Comparison of ENCODE assay signal across 8 mouse cellular contexts in the genomic region with DNA sequence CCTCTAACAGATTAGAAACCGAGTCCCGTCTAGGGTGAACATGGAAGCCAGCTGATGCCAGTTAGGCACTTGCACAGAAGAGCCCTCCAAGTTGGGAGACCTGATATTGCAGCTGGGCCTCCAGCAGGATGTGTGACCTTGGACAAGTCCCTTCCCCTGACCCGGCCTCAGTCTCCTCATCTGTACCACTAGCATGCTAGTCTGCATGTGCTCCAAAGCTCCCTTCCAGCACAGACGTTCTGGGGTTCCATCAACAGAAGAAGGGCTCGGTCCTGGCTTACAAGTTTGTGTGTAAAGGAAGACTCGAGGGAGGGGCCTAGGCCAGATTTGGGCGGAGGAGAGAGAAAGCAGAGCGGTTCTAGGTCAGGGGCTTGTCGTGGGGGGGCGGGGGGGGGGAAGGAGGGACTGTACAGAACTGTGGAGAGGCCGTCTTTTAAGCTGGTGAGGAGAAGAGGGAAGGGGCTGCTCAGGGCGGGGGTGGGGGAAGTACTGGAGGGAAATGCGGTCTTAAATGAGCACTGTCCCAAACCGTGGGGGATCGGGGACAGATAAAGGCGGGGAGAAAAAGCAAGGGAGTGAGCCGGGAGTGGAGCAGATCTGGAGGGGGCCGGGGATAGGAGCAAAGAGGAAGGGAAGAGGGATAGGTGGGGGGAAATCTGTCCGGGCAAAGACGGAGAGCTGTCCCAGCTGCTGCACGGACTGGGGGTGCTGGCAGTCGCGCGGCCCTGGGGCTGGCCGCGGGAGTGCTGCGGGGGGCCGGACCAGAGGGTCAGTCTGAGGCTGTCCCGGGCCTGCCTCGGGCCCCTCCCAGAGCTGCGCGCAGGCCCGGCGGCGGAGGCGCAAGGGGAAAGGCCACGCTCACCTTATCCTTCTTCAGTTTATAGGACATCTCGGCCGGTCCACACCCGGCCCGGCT. TPM values are rescaled to one million over a fixed set of nuclear protein-coding genes. Genes with fewer than 3 reads are reported as not detected.
A peak's percentile ranks its signal among the peaks of the same experiment; 100 is the strongest.
DNase-seq lines count a peak whose midpoint lies in the region; ATAC-seq and TF ChIP-seq lines count a peak whose summit lies in the region.

No protein-coding gene starts in this region.

- no peak for DNase-seq in kidney, postnatal 14 days
- peak; percentile 58 for DNase-seq in R1 (ENCODE audit: low read depth, low spot score)
- no peak for DNase-seq in liver, embryonic 14.5 days (ENCODE audit: low read depth in 3 of 3, low spot score in 3 of 3)
- no peak for DNase-seq in adrenal gland, postnatal 4 days (ENCODE audit: low spot score in 2 of 2)
- no peak for DNase-seq in urinary bladder, postnatal 4 days (ENCODE audit: low spot score in 2 of 2)

- TF ChIP-seq CTCF in liver, embryonic 14.5 days (IDR thresholded peaks at IDR 0.05; ENCODE audit: low read depth), result no peak

- 5% methylated on average over 39 of the region's 41 CpGs for WGBS in kidney, embryonic 15.5 days
- WGBS in forebrain, embryonic 16.5 days, result 5% methylated on average over 37 of the region's 41 CpGs
- 3% methylated on average over 40 of the region's 41 CpGs for WGBS in liver, embryonic 14.5 days (ENCODE audit: insufficient replicate concordance)
- 2% methylated on average over 40 of the region's 41 CpGs for WGBS in stomach, embryonic 16.5 days

- peaks cover 40% of the 10 kb centered on the region for H3K4me1 ChIP-seq in kidney, embryonic 15.5 days
- H3K4me1 ChIP-seq in forebrain, embryonic 16.5 days (replicated peaks; ENCODE audit: control insufficient read depth, insufficient read depth, low read length), result peaks cover 29% of the 10 kb centered on the region
- H3K4me1 ChIP-seq in liver, embryonic 14.5 days (replicated peaks; ENCODE audit: control insufficient read depth in 2 of 2, insufficient read depth in 2 of 2, low read length in 1 of 2), result peaks cover 4 to 23% of the 10 kb centered on the region in 2 experiments
- H3K4me1 ChIP-seq in stomach, embryonic 16.5 days (ENCODE audit: control insufficient read depth, insufficient read depth, low read length), result peaks cover 37% of the 10 kb centered on the region

- H3K36me3 ChIP-seq in kidney, embryonic 15.5 days, result peaks cover 15% of the 10 kb centered on the region
- no peaks in the 10 kb centered on the region for H3K36me3 ChIP-seq in forebrain, embryonic 16.5 days (ENCODE audit: control insufficient read depth, insufficient read depth)
- H3K36me3 ChIP-seq in liver, embryonic 14.5 days (replicated peaks; ENCODE audit: control insufficient read depth, insufficient read depth, low read depth), result no peaks in the 10 kb centered on the region
- H3K36me3 ChIP-seq in stomach, embryonic 16.5 days (ENCODE audit: control insufficient read depth, insufficient read depth, low read length), result peaks cover 4% of the 10 kb centered on the region; the same call in 1 of the 2 replicates

- peak overlapping the region; percentile 93 for H3K4me3 ChIP-seq in kidney, embryonic 15.5 days (replicated peaks)
- peak overlapping the region; percentile 92 for H3K4me3 ChIP-seq in forebrain, embryonic 16.5 days (replicated peaks; ENCODE audit: low read length)
- H3K4me3 ChIP-seq in liver, embryonic 14.5 days (ENCODE audit: insufficient read depth in 1 of 2, low read depth in 2 of 2, low read length in 2 of 2), result peak overlapping the region; percentile 82 to 94
- peak overlapping the region; percentile 86 for H3K4me3 ChIP-seq in stomach, embryonic 16.5 days (replicated peaks; ENCODE audit: low read length)

- H3K4me2 ChIP-seq in kidney, embryonic 15.5 days, result peak overlapping the region; percentile 78
- H3K4me2 ChIP-seq in forebrain, embryonic 16.5 days (ENCODE audit: low read length), result peak overlapping the region; percentile 74
- peak overlapping the region; percentile 73 for H3K4me2 ChIP-seq in liver, embryonic 14.5 days (ENCODE audit: low read depth)
- H3K4me2 ChIP-seq in stomach, embryonic 16.5 days (ENCODE audit: low read depth, low read length), result peak overlapping the region; percentile 66

- ATAC-seq in kidney, embryonic 15.5 days (replicated peaks; ENCODE audit: low FRiP score), result peak; percentile 89
- peak; percentile 60 for ATAC-seq in forebrain, embryonic 16.5 days
- ATAC-seq in liver, embryonic 14.5 days (ENCODE audit: insufficient read depth), result peak; percentile 65; the same call in 1 of the 2 replicates
- ATAC-seq in stomach, embryonic 16.5 days (ENCODE audit: insufficient read depth, low FRiP score), result peak; percentile 83

- H3K27ac ChIP-seq in kidney, embryonic 15.5 days, result peak overlapping the region; percentile 98
- peak overlapping the region; percentile 88 for H3K27ac ChIP-seq in forebrain, embryonic 16.5 days (ENCODE audit: low read length)
- peak overlapping the region; percentile 57 for H3K27ac ChIP-seq in liver, embryonic 14.5 days
- peak overlapping the region; percentile 96 for H3K27ac ChIP-seq in stomach, embryonic 16.5 days (ENCODE audit: low read length)

- H3K9ac ChIP-seq in kidney, embryonic 15.5 days, result peak overlapping the region; percentile 94
- H3K9ac ChIP-seq in forebrain, embryonic 16.5 days (replicated peaks; ENCODE audit: low read depth, low read length), result peak overlapping the region; percentile 95
- peak overlapping the region; percentile 83 for H3K9ac ChIP-seq in liver, embryonic 14.5 days (replicated peaks)
- H3K9ac ChIP-seq in stomach, embryonic 16.5 days (ENCODE audit: low read length), result peak overlapping the region; percentile 90

- no peaks in the 10 kb centered on the region for H3K9me3 ChIP-seq in kidney, embryonic 15.5 days (replicated peaks)
- no peaks in the 10 kb centered on the region for H3K9me3 ChIP-seq in forebrain, embryonic 16.5 days (ENCODE audit: control insufficient read depth, low read length)
- H3K9me3 ChIP-seq in liver, embryonic 14.5 days (ENCODE audit: control insufficient read depth, low read length), result no peaks in the 10 kb centered on the region
- no peaks in the 10 kb centered on the region for H3K9me3 ChIP-seq in stomach, embryonic 16.5 days (replicated peaks; ENCODE audit: control insufficient read depth, low read length)

- no peak for TF ChIP-seq EP300 in liver, embryonic 14.5 days (IDR thresholded peaks at IDR 0.05; ENCODE audit: low read depth)

- H3K27me3 ChIP-seq in kidney, embryonic 15.5 days, result no peaks in the 10 kb centered on the region
- no peaks in the 10 kb centered on the region for H3K27me3 ChIP-seq in forebrain, embryonic 16.5 days (replicated peaks; ENCODE audit: control insufficient read depth, insufficient read depth, low read length)
- H3K27me3 ChIP-seq in liver, embryonic 14.5 days (ENCODE audit: control insufficient read depth, insufficient read depth, low read length), result no peaks in the 10 kb centered on the region
- H3K27me3 ChIP-seq in stomach, embryonic 16.5 days (ENCODE audit: control insufficient read depth, insufficient read depth, low read length), result no peaks in the 10 kb centered on the region

RNA-seq across cellular contexts. Expression of a gene that starts 0.7 kb away (rescaled TPM):
- 96.7 and 105 TPM in 2 replicates for polyA plus RNA-seq in kidney, embryonic 15.5 days (2015; fragmentation: Nextera tagmentation; extraction: Ambion mirVana)
- polyA plus RNA-seq in forebrain, embryonic 16.5 days (2015; fragmentation: Nextera tagmentation; extraction: Ambion mirVana), result 87.5 and 96.6 TPM in 2 replicates
- 21.3 and 24.1 TPM in 2 replicates for polyA plus RNA-seq in liver, embryonic 14.5 days (2012; rRNA removed)
- polyA plus RNA-seq in liver, embryonic 14.5 days (2014; fragmentation: Nextera tagmentation; extraction: Ambion mirVana), result 23.6 and 24.4 TPM in 2 replicates
- 71.7 and 82.4 TPM in 2 replicates for polyA plus RNA-seq in stomach, embryonic 16.5 days (2015; fragmentation: Nextera tagmentation; extraction: Ambion mirVana)
- 10 to 100 TPM; 57.7 to 60.1 TPM for total RNA-seq in adrenal gland, postnatal 4 days (2021)

RNA-seq across cellular contexts. Expression of a gene that starts 7.0 kb away (rescaled TPM):
- polyA plus RNA-seq in kidney, embryonic 15.5 days (2015; fragmentation: Nextera tagmentation; extraction: Ambion mirVana), result 25.6 and 28.5 TPM in 2 replicates
- 22.7 and 24.6 TPM in 2 replicates for polyA plus RNA-seq in forebrain, embryonic 16.5 days (2015; fragmentation: Nextera tagmentation; extraction: Ambion mirVana)
- 9.3 and 9.6 TPM in 2 replicates for polyA plus RNA-seq in liver, embryonic 14.5 days (2012; rRNA removed)
- 5.3 and 7.1 TPM in 2 replicates for polyA plus RNA-seq in liver, embryonic 14.5 days (2014; fragmentation: Nextera tagmentation; extraction: Ambion mirVana)
- polyA plus RNA-seq in stomach, embryonic 16.5 days (2015; fragmentation: Nextera tagmentation; extraction: Ambion mirVana), result 14.7 and 15.0 TPM in 2 replicates
- 10 to 100 TPM; 49.1 to 49.4 TPM for total RNA-seq in adrenal gland, postnatal 4 days (2021)

RNA-seq across cellular contexts. Expression of a gene that starts 23.5 kb away (rescaled TPM):
- 119 and 131 TPM in 2 replicates for polyA plus RNA-seq in kidney, embryonic 15.5 days (2015; fragmentation: Nextera tagmentation; extraction: Ambion mirVana)
- 191 and 194 TPM in 2 replicates for polyA plus RNA-seq in forebrain, embryonic 16.5 days (2015; fragmentation: Nextera tagmentation; extraction: Ambion mirVana)
- polyA plus RNA-seq in liver, embryonic 14.5 days (2012; rRNA removed), result 40.2 and 41.5 TPM in 2 replicates
- polyA plus RNA-seq in liver, embryonic 14.5 days (2014; fragmentation: Nextera tagmentation; extraction: Ambion mirVana), result 46.3 and 49.4 TPM in 2 replicates
- 110 and 113 TPM in 2 replicates for polyA plus RNA-seq in stomach, embryonic 16.5 days (2015; fragmentation: Nextera tagmentation; extraction: Ambion mirVana)
- 100 to 1,000 TPM; 102 to 107 TPM for total RNA-seq in adrenal gland, postnatal 4 days (2021)

RNA-seq across cellular contexts. Expression of a gene that starts 24.7 kb away (rescaled TPM):
- 1.5 and 2.8 TPM in 2 replicates for polyA plus RNA-seq in kidney, embryonic 15.5 days (2015; fragmentation: Nextera tagmentation; extraction: Ambion mirVana)
- 0.93 and 1.1 TPM in 2 replicates for polyA plus RNA-seq in forebrain, embryonic 16.5 days (2015; fragmentation: Nextera tagmentation; extraction: Ambion mirVana)
- 15.7 and 18.3 TPM in 2 replicates for polyA plus RNA-seq in liver, embryonic 14.5 days (2012; rRNA removed)
- polyA plus RNA-seq in liver, embryonic 14.5 days (2014; fragmentation: Nextera tagmentation; extraction: Ambion mirVana), result 30.8 and 31.2 TPM in 2 replicates
- 17.1 and 21.8 TPM in 2 replicates for polyA plus RNA-seq in stomach, embryonic 16.5 days (2015; fragmentation: Nextera tagmentation; extraction: Ambion mirVana)
- 10 to 100 TPM in 1 of 2 experiments, 1 to 10 TPM in 1; 1.8 to 15.4 TPM for total RNA-seq in adrenal gland, postnatal 4 days (2021)

RNA-seq across cellular contexts. Expression of a gene that starts 25.6 kb away (rescaled TPM):
- 146 and 147 TPM in 2 replicates for polyA plus RNA-seq in kidney, embryonic 15.5 days (2015; fragmentation: Nextera tagmentation; extraction: Ambion mirVana)
- 208 and 240 TPM in 2 replicates for polyA plus RNA-seq in forebrain, embryonic 16.5 days (2015; fragmentation: Nextera tagmentation; extraction: Ambion mirVana)
- 27.3 and 34.4 TPM in 2 replicates for polyA plus RNA-seq in liver, embryonic 14.5 days (2012; rRNA removed)
- polyA plus RNA-seq in liver, embryonic 14.5 days (2014; fragmentation: Nextera tagmentation; extraction: Ambion mirVana), result 61.7 and 62.4 TPM in 2 replicates
- 148 and 160 TPM in 2 replicates for polyA plus RNA-seq in stomach, embryonic 16.5 days (2015; fragmentation: Nextera tagmentation; extraction: Ambion mirVana)
- 10 to 100 TPM; 83.2 to 87.1 TPM for total RNA-seq in adrenal gland, postnatal 4 days (2021)
